Mouse (Mus musculus) stomach, postnatal 0 days (tissue): ENCODE measurements around the gene Fgfr2.
"Not testable (repeated sequence)": the region's sequence is repeated elsewhere in the genome, so short reads cannot be mapped to it uniquely, and the experiment has no call there.

Experiments
- CTCF ChIP-seq: IDR thresholded peaks from 2 replicates; pipeline ENCODE4 v1.5.1; 2016; ENCODE audit warnings: antibody characterized with exemption, low read depth, mild to moderate bottlenecking, moderate library complexity
- EP300 ChIP-seq: optimal IDR thresholded peaks from 2 replicates; pipeline ENCODE3; 2016; ENCODE audit warnings: antibody characterized with exemption

DNA sequence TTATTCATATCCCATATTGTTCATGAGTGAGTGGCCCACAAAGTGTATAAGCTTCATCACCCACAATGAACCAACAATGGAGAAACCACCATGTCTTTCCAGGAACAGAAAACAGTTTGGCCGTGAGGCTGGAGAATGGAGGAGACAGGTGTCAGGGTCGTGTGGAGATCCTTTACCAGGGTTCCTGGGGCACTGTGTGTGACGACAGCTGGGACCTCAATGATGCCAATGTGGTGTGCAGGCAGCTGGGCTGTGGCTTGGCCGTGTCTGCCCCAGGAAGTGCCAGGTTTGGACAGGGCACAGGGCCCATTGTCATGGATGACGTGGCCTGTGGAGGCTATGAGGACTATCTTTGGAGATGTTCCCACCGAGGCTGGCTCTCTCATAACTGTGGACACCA is 2049.1 kb downstream of the Fgfr2 start:
- not testable (repeated sequence) for TF ChIP-seq CTCF, EP300
